Mouse (Mus musculus): ENCODE measurements around the gene 4930432K21Rik.
A peak's percentile ranks its signal among the peaks of the same experiment; 100 is the strongest.

4930432K21Rik gene

GRCm38 (mm10) chr8:84208381-84209380 is 60.9 kb downstream of the 4930432K21Rik start:
- DNase-seq (ENCODE audit: low spot score in 2 of 2): no peak

- peak in 1 of 2 experiments; percentile 79 for DNase-seq (ENCODE audit: low spot score in 2 of 2)
Measured at GRCm38 (mm10) chr8:84210167-84210791, 62.5 kb downstream of the 4930432K21Rik start.

GRCm38 (mm10) chr8:84211202-84211601 is 63.4 kb downstream of the 4930432K21Rik start:
- no peak for DNase-seq (ENCODE audit: low spot score in 2 of 2)

GRCm38 (mm10) chr8:84211881-84212563 is 64.2 kb downstream of the 4930432K21Rik start:
- no peak for DNase-seq (ENCODE audit: low spot score in 2 of 2)

- no peak for DNase-seq (ENCODE audit: low spot score in 2 of 2)
Measured at GRCm38 (mm10) chr8:84213277-84213676, 65.5 kb downstream of the 4930432K21Rik start.

GRCm38 (mm10) chr8:84217206-84217605 is 69.4 kb downstream of the 4930432K21Rik start:
- DNase-seq (ENCODE audit: low spot score in 2 of 2): no peak

- no peak for DNase-seq (ENCODE audit: low spot score in 2 of 2)
Measured at GRCm38 (mm10) chr8:84218143-84218542, 70.3 kb downstream of the 4930432K21Rik start.

- no peak for DNase-seq (ENCODE audit: low spot score in 2 of 2)
Measured at GRCm38 (mm10) chr8:84220105-84220504, 72.3 kb downstream of the 4930432K21Rik start.
